Mouse (Mus musculus): ENCODE results near the gene Pcnx3.

DNA sequence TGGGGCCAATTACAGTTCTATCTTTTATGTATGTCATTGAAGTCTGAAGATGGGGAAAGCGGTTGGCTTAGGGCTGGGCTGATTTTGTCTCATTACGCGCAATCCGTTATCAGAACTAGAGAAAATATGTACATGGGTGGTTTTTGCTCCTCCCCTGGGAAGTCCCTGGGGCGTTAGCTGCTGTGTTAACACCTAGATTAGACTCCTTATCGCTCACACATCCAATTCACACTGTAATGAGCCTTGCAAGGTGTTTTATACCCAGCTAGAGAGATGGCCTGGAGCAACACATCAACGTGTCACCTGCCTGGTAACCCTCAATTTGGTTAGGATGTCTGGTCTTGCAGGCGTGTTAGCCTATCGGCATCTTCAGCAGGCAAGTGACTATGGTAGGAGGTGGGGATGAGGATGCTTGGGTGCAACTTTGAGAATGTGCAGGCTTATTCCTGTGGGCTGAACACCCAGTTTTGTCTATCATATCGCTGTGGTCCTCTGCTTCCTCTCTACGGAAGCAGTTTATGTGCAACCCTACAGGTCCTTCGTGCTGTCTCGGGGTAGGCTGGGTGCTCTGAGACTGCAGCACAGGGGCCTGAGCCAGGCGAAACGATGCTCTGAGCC lies 38.4 kb upstream of the Pcnx3 start:
- TF ChIP-seq CTCF (IDR thresholded peaks at IDR 0.05; ENCODE audit: borderline replicate concordance, control insufficient read depth, extremely low read depth, insufficient read depth, low read length, poor library complexity) (no peak), POLR2A (IDR thresholded peaks at IDR 0.05; ENCODE audit: control insufficient read depth, extremely low read depth, insufficient read depth, low read length, poor library complexity) (no peak)
